Mouse (Mus musculus) kidney, adult 2 months (tissue): ENCODE data around the gene Rora.

ENCODE experiments used
- CTCF ChIP-seq: fragments of 200-500 bp; conservative IDR thresholded peaks from 2 replicates; pipeline ENCODE4 v1.5.1; 2011; ENCODE audit warnings: low read depth, mild to moderate bottlenecking, control low read depth, low read length, moderate library complexity, mixed read lengths; ENCODE audit not compliant: insufficient read depth, insufficient read length
- POLR2A ChIP-seq: fragments of 200-500 bp; IDR thresholded peaks from one replicate; pipeline ENCODE4 v1.6.1; 2011; ENCODE audit warnings: low read depth, low read length, control low read depth

DNA sequence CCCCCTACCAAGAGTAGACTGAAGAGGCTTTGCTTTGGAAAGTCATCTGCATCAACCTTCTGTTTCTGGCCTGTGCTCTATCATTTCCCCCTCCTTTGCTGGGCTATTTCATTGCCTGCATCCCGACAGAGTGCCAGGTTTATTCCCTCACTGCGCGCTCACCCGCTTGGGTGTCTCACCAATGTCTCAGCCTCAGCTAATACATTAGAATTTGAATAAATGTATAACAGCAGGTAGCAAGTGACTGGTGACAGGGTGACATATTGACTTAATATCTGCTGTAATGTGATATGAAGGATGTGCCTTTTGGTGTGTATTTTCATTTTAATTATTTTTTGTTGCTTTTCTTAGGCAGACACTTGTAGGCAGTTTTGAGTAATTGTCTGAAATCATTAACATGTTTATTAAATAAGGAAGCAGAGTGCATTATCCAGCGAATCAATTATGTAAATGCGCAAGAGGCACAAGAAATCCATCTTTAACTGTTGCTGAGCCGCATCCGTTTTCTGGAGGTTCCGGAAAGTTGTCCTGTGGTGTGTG is 83.7 kb downstream of the Rora start:
- TF ChIP-seq POLR2A (no peak), CTCF (no peak)
